Mouse (Mus musculus) liver, postnatal 0 days (tissue): ENCODE measurements around the gene Zfp512.
A peak's percentile ranks its signal among the peaks of the same experiment; 100 is the strongest.

Experiments used
- CTCF ChIP-seq: sonication (generic); IDR thresholded peaks from 2 replicates; pipeline ENCODE4 v1.5.1; 2016; ENCODE audit warnings: antibody characterized with exemption, low read depth
- EP300 ChIP-seq: IDR thresholded peaks from 2 replicates; pipeline ENCODE4 v1.6.1; 2016; ENCODE audit warnings: antibody characterized with exemption, low read depth, mild to moderate bottlenecking

- TF ChIP-seq CTCF: 0 out of 2 replicates have a peak, but pooled peaks have one; percentile 6
- TF ChIP-seq EP300: peak; percentile 42; the same call in 1 of the 2 replicates
Measured at GRCm38 (mm10) chr5:31451878-31452561, at the start of gene Zfp512.
